Mouse (Mus musculus): ENCODE data around the gene 9530003J23Rik. TPM values are rescaled to one million over a fixed set of nuclear protein-coding genes. Genes with fewer than 3 reads are reported as not detected.

9530003J23Rik gene
- polyA plus RNA-seq, 1 experiment from 2014 or later: not detected

DNA sequence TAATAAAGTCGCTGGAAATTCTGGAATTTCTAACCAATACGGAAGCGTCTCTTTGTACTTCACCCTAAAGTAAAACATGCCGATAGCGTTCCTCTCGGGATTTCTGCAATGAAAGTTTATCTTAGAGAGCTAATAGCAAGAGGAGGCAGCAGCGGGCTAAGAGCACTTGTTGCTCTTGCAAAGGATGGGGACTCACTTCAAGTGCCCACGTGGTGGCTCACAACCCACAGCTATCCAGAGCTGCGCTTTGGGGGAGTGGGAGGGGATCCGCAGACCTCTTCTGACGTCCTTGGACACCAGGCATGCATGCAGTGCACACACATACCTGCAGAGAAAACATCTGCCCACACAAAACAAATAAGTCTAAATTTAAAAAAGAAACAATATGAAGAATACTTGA is 2.6 kb downstream of the 9530003J23Rik start:
- H3K4me1 ChIP-seq (ENCODE audit: control insufficient read depth, insufficient read depth, low read length): no peaks in the 10 kb centered on the region
- H3K9ac ChIP-seq (ENCODE audit: low read depth, low read length): no peak overlapping the region
- H3K9me3 ChIP-seq (replicated peaks; ENCODE audit: control insufficient read depth, low read length, poor library complexity, severe bottlenecking): no peaks in the 10 kb centered on the region
- no peaks in the 10 kb centered on the region for H3K27me3 ChIP-seq (ENCODE audit: control insufficient read depth, insufficient read depth, low read depth, low read length)
- 62% methylated on average over 11 of the region's 11 CpGs for WGBS
- H3K36me3 ChIP-seq (ENCODE audit: control insufficient read depth, insufficient read depth, low read length): no peaks in the 10 kb centered on the region
- ATAC-seq: no peak
- H3K4me2 ChIP-seq (ENCODE audit: low read length): no peak overlapping the region
- no peak overlapping the region for H3K27ac ChIP-seq (ENCODE audit: low read length)
- H3K4me3 ChIP-seq (ENCODE audit: low read depth, low read length): no peak overlapping the region

GRCm38 (mm10) chr10:117234825-117235224 is 3.7 kb downstream of the 9530003J23Rik start:
- no peak overlapping the region for H3K27ac ChIP-seq (ENCODE audit: low read length)
- WGBS: 77% methylated on average over 4 of the region's 4 CpGs
- H3K9me3 ChIP-seq (replicated peaks; ENCODE audit: control insufficient read depth, low read length, poor library complexity, severe bottlenecking): no peaks in the 10 kb centered on the region
- H3K9ac ChIP-seq (ENCODE audit: low read depth, low read length): no peak overlapping the region
- no peak overlapping the region for H3K4me3 ChIP-seq (ENCODE audit: low read depth, low read length)
- no peaks in the 10 kb centered on the region for H3K4me1 ChIP-seq (ENCODE audit: control insufficient read depth, insufficient read depth, low read length)
- H3K27me3 ChIP-seq (ENCODE audit: control insufficient read depth, insufficient read depth, low read depth, low read length): no peaks in the 10 kb centered on the region
- H3K4me2 ChIP-seq (ENCODE audit: low read length): no peak overlapping the region
- ATAC-seq: no peak
- H3K36me3 ChIP-seq (ENCODE audit: control insufficient read depth, insufficient read depth, low read length): no peaks in the 10 kb centered on the region

GRCm38 (mm10) chr10:117229826-117230225 is 8.7 kb downstream of the 9530003J23Rik start:
- Histone ChIP-seq H3K4me3 (ENCODE audit: low read depth, low read length) (no peak overlapping the region), H3K4me1 (ENCODE audit: control insufficient read depth, insufficient read depth, low read length) (peaks cover 2% of the 10 kb centered on the region), H3K9me3 (replicated peaks; ENCODE audit: control insufficient read depth, low read length, poor library complexity, severe bottlenecking) (no peaks in the 10 kb centered on the region), H3K36me3 (ENCODE audit: control insufficient read depth, insufficient read depth, low read length) (no peaks in the 10 kb centered on the region), H3K9ac (ENCODE audit: low read depth, low read length) (no peak overlapping the region), H3K27ac (ENCODE audit: low read length) (no peak overlapping the region), H3K27me3 (ENCODE audit: control insufficient read depth, insufficient read depth, low read depth, low read length) (no peaks in the 10 kb centered on the region), H3K4me2 (ENCODE audit: low read length) (no peak overlapping the region; the same call in 1 of the 2 replicates)
- 69% methylated on average over 16 of the region's 16 CpGs for WGBS
- no peak for ATAC-seq

- Histone ChIP-seq H3K4me1 (ENCODE audit: control insufficient read depth, insufficient read depth, low read length) (peaks cover 18% of the 10 kb centered on the region), H3K4me3 (ENCODE audit: low read depth, low read length) (no peak overlapping the region), H3K27ac (ENCODE audit: low read length) (no peak overlapping the region), H3K27me3 (ENCODE audit: control insufficient read depth, insufficient read depth, low read depth, low read length) (no peaks in the 10 kb centered on the region), H3K9me3 (replicated peaks; ENCODE audit: control insufficient read depth, low read length, poor library complexity, severe bottlenecking) (no peaks in the 10 kb centered on the region), H3K9ac (ENCODE audit: low read depth, low read length) (no peak overlapping the region), H3K4me2 (ENCODE audit: low read length) (no peak overlapping the region), H3K36me3 (ENCODE audit: control insufficient read depth, insufficient read depth, low read length) (no peaks in the 10 kb centered on the region)
- ATAC-seq: no peak
- WGBS: 90% methylated on average over 3 of the region's 3 CpGs
These were observed 12.5 kb downstream of the 9530003J23Rik start for GRCm38 (mm10) chr10:117226002-117226401.

GRCm38 (mm10) chr10:117225094-117225493 is 13.4 kb downstream of the 9530003J23Rik start:
- ATAC-seq: no peak
- WGBS: 52% methylated on average over 8 of the region's 8 CpGs
- Histone ChIP-seq H3K27me3 (ENCODE audit: control insufficient read depth, insufficient read depth, low read depth, low read length) (no peaks in the 10 kb centered on the region), H3K9me3 (replicated peaks; ENCODE audit: control insufficient read depth, low read length, poor library complexity, severe bottlenecking) (no peaks in the 10 kb centered on the region), H3K36me3 (ENCODE audit: control insufficient read depth, insufficient read depth, low read length) (peaks cover 5% of the 10 kb centered on the region; the same call in 1 of the 2 replicates), H3K27ac (ENCODE audit: low read length) (peak overlapping the region; percentile 99), H3K4me2 (ENCODE audit: low read length) (peak overlapping the region; percentile 59), H3K9ac (ENCODE audit: low read depth, low read length) (no peak overlapping the region), H3K4me3 (ENCODE audit: low read depth, low read length) (peak overlapping the region; percentile 66), H3K4me1 (ENCODE audit: control insufficient read depth, insufficient read depth, low read length) (peaks cover 18% of the 10 kb centered on the region)

DNA sequence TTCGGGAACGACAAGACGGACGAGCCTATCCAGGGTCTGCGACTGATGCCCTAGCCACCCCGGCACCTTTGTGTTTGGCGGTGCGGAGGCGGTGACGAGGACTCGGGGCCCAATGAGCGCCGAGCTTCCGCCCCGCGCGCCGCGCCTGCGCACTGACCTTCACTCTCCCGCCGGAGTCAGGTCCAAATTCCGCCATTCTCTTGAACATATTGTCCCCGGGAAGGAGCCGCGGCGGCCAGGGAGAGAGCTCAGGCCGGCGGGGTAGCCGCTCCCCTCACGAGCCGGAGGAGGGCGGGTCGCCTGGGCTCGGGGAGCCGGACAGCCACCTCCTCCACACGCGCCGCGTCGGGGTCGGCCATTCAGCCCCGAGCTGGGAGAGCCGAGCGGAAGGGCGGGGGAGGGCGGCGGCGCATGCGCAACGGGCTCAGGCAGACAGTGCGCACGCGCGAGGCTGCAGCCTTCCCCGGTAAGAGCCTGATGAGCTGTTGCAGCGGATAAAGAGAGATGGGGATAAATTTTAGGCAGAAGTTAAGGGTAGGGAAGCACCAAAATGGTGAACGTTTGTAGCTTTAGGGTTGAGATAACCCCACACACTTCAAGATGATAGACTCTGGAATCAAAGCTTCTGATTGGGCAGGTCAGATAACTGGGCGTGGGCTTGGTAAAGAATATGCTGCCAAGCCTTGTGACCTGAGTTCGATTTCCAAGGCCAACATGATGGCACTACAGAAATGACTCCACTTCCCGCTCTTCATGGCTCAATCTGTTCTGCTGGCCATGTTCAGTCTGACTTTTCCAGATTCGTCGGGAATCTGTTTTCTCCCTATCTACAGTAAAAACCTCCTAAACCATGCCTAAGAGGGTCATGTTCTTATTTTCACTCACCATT is 14.2 kb downstream of the 9530003J23Rik start, which contains the start of gene Yeats4:
TSS of gene Yeats4 (minus strand) at position 406 of the 889 bp plus-strand sequence.
- WGBS: 2% methylated on average over 59 of the region's 63 CpGs
- H3K4me1 ChIP-seq (ENCODE audit: control insufficient read depth, insufficient read depth, low read length): peaks cover 18% of the 10 kb centered on the region
- peak within 1 kb of the TSS; percentile 93 for H3K9ac ChIP-seq (ENCODE audit: low read depth, low read length)
- peak within 1 kb of the TSS; percentile 99 for H3K27ac ChIP-seq (ENCODE audit: low read length)
- peak within 1 kb of the TSS; percentile 86 for H3K4me2 ChIP-seq (ENCODE audit: low read length)
- peak within 1 kb of the TSS; percentile 66 for H3K4me3 ChIP-seq (ENCODE audit: low read depth, low read length)
- peak; percentile 96 for ATAC-seq
- H3K36me3 ChIP-seq (ENCODE audit: control insufficient read depth, insufficient read depth, low read length): peaks cover 7% of the 10 kb centered on the region; the same call in 1 of the 2 replicates
- no peaks in the 10 kb centered on the region for H3K9me3 ChIP-seq (replicated peaks; ENCODE audit: control insufficient read depth, low read length, poor library complexity, severe bottlenecking)
- H3K27me3 ChIP-seq (ENCODE audit: control insufficient read depth, insufficient read depth, low read depth, low read length): no peaks in the 10 kb centered on the region

- ATAC-seq: no peak; the same call in 1 of the 2 replicates
These were observed 14.8 kb downstream of the 9530003J23Rik start for GRCm38 (mm10) chr10:117223758-117224101.

GRCm38 (mm10) chr10:117222821-117223220 is 15.7 kb downstream of the 9530003J23Rik start:
- Histone ChIP-seq H3K36me3 (ENCODE audit: control insufficient read depth, insufficient read depth, low read length) (peaks cover 15% of the 10 kb centered on the region), H3K27ac (ENCODE audit: low read length) (no peak overlapping the region; the same call in 1 of the 2 replicates), H3K4me1 (ENCODE audit: control insufficient read depth, insufficient read depth, low read length) (peaks cover 18% of the 10 kb centered on the region), H3K9ac (ENCODE audit: low read depth, low read length) (0 out of 2 replicates have a peak overlapping the region, but pooled peaks have one; percentile 4), H3K4me2 (ENCODE audit: low read length) (peak overlapping the region; percentile 86), H3K4me3 (ENCODE audit: low read depth, low read length) (peak overlapping the region; percentile 7; the same call in 1 of the 2 replicates), H3K9me3 (replicated peaks; ENCODE audit: control insufficient read depth, low read length, poor library complexity, severe bottlenecking) (no peaks in the 10 kb centered on the region), H3K27me3 (ENCODE audit: control insufficient read depth, insufficient read depth, low read depth, low read length) (no peaks in the 10 kb centered on the region)
- 17% methylated on average over 3 of the region's 3 CpGs for WGBS
- no peak for ATAC-seq

More at GRCm38 (mm10) chr10:117223758-117224101, 14.8 kb downstream of the 9530003J23Rik start:
- peak overlapping the region; percentile 86 for H3K4me2 ChIP-seq (ENCODE audit: low read length)
- peak overlapping the region; percentile 66 for H3K4me3 ChIP-seq (ENCODE audit: low read depth, low read length)
- H3K27ac ChIP-seq (ENCODE audit: low read length): peak overlapping the region; percentile 99
- peak overlapping the region; percentile 93 for H3K9ac ChIP-seq (ENCODE audit: low read depth, low read length)
- H3K9me3 ChIP-seq (replicated peaks; ENCODE audit: control insufficient read depth, low read length, poor library complexity, severe bottlenecking): no peaks in the 10 kb centered on the region
- H3K4me1 ChIP-seq (ENCODE audit: control insufficient read depth, insufficient read depth, low read length): peaks cover 18% of the 10 kb centered on the region
- WGBS: 1% methylated on average over 9 of the region's 9 CpGs
- peaks cover 7% of the 10 kb centered on the region; the same call in 1 of the 2 replicates for H3K36me3 ChIP-seq (ENCODE audit: control insufficient read depth, insufficient read depth, low read length)
- H3K27me3 ChIP-seq (ENCODE audit: control insufficient read depth, insufficient read depth, low read depth, low read length): no peaks in the 10 kb centered on the region

DNA sequence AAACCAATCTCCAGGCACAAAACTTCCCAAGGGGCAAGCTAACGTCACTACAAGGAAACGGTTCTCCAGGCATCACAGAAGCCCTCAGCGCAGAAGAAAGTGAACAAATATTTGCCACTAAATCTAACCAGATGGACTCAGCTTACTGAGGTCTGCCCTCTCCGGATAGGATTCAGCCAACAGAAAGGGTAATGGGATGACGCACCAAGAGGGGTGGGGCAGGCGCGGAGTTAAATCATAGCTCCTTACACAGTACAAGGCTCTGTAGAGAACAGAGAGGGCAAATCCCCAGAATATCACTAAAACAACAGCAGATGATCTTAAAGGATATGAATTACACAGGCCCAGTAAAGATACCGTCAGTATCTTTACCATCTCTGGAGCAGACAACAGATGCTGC is 20.2 kb downstream of the 9530003J23Rik start:
- no peak overlapping the region for H3K4me3 ChIP-seq (ENCODE audit: low read depth, low read length)
- peaks cover 12% of the 10 kb centered on the region for H3K4me1 ChIP-seq (ENCODE audit: control insufficient read depth, insufficient read depth, low read length)
- WGBS: 94% methylated on average over 8 of the region's 8 CpGs
- no peak overlapping the region for H3K9ac ChIP-seq (ENCODE audit: low read depth, low read length)
- H3K36me3 ChIP-seq (ENCODE audit: control insufficient read depth, insufficient read depth, low read length): peaks cover 48% of the 10 kb centered on the region
- H3K27ac ChIP-seq (ENCODE audit: low read length): no peak overlapping the region
- H3K4me2 ChIP-seq (ENCODE audit: low read length): no peak overlapping the region
- no peaks in the 10 kb centered on the region for H3K9me3 ChIP-seq (replicated peaks; ENCODE audit: control insufficient read depth, low read length, poor library complexity, severe bottlenecking)
- no peaks in the 10 kb centered on the region for H3K27me3 ChIP-seq (ENCODE audit: control insufficient read depth, insufficient read depth, low read depth, low read length)
- no peak for ATAC-seq
